Mouse (Mus musculus) lung, adult 2 months (tissue): ENCODE data around the gene Ltbr.

Source experiments
- CTCF ChIP-seq: fragments of 200-500 bp; IDR thresholded peaks from 2 replicates; pipeline ENCODE4 v1.5.1; 2011; ENCODE audit warnings: mild to moderate bottlenecking, low read length, control low read depth; ENCODE audit not compliant: insufficient read depth
- POLR2A ChIP-seq: fragments of 200-500 bp; IDR thresholded peaks from 2 replicates; pipeline ENCODE4 v1.6.1; 2011; ENCODE audit warnings: low read depth, mild to moderate bottlenecking, control low read depth, low read length, borderline replicate concordance; ENCODE audit errors: extremely low read depth

DNA sequence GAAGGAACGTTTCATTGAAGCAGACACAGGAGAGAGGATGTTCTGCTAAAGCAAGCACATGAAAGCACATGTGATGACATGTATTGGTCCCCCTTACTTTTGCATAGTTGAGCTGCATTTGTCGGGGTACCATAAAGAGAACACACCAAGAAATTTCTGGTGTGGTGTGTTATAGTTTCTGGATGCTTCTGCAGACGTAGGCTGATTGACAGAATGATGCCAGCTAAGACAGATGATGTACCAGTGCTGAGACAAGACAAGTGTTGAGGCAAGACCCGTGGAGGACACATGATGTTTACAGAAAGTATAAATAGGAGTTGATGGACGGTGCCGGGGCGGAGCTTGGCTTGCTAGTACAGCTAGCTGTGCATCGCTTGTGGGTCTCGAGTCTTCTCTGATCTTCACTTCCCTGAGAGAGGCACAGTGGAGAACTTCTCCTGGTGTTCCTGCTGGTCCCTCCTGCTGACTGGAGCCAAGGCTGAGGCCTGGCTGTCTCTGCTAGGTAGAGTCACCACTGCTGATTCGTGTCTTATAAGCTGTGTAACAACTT is 53.6 kb downstream of the Ltbr start:
- TF ChIP-seq POLR2A: no peak
- no peak for TF ChIP-seq CTCF
